Mouse (Mus musculus): ENCODE results near the gene Hcfc2.

Hcfc2 gene

DNA sequence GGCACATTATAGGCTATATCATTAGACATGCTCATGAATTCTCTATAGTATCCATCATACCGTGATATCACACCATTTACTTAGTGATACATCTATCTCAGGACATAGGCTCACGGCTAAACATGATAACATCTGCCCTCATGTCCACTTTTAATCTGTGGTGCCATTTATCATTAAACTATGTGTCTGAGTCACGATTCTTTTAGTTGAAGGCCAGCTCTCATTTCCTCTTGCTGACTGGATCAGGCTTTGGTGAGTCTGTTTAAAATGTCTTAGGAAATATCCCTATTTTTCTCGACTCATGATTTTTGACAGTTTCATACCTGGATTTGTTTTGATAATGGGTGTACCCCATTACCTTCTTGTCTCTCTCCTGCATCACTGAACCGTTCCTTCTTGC is at the start of gene Hcfc2:
Gene Hcfc2, plus strand, starts transcription at position 205 of the 400 bp plus-strand sequence.
- DNase-seq (ENCODE audit: low spot score) = no peak

DNA sequence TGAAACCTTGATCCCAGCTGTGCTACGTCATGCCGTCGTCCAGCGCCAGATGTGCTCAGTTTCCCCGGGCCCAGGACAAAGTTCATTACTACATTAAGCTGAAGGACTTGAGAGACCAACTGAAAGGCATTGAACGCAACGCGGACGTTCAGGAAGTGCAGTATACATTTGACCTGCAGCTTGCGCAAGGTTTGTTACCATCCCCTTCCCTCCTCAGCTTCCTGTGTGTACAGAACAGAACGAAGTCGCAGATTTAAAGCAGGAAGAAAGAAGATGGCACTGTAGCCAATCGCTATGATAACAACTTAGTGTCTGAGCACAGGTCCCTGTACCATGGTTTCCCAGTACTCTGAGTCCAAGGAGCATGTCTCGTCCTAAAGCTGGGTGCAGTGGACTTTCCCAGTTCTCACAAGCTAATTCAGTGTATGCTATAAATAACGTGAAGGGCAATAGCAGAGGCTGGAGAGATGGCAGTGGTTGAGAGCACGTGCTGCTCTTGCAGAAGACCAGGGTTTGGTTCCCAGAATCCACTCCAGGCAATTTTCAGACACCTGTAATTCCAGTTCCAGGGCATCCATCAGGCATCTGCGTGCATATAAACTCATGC is 48.7 kb upstream of the Hcfc2 start:
- DNase-seq (ENCODE audit: low spot score) = no peak

DNA sequence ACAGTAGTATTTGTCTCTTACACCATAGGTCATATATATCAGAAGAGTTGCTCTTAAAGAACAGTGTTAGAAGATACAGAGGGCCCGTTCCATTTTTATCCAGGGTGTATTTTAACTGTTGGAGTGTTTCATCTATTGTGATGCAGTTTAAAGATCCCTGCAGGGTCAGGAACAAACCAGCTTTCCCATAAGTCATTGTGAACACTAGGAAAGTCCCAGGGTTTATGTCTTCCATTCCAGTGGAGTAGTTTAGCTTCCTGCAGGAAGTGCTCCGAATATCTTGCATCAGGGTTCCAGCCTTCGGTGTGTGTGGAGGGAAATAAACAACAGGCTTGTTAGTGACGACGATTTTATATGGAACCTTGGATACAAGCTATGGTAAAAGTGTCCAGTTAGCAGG is 44.7 kb upstream of the Hcfc2 start:
- DNase-seq (ENCODE audit: low spot score) = no peak

DNA sequence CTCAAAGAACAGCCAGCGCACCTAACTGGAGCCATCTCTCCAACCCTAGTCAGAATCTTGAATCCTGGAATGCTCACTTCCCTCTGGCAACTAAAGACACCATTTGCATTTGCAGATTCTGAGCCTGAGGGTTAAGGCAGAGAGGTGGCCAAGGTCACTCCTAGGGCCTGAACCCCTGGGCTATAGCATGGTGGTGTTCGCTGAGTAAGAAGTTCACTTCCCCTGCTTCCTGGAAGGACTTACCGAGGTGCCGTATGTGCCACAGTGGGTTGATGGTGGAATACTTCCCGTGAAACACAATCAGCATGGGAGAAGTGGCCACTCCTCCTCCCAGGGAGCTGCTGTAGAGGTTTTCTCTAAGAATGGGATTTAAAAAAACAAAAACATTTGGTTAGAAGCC is 43.3 kb upstream of the Hcfc2 start:
- no peak for DNase-seq (ENCODE audit: low spot score)

DNA sequence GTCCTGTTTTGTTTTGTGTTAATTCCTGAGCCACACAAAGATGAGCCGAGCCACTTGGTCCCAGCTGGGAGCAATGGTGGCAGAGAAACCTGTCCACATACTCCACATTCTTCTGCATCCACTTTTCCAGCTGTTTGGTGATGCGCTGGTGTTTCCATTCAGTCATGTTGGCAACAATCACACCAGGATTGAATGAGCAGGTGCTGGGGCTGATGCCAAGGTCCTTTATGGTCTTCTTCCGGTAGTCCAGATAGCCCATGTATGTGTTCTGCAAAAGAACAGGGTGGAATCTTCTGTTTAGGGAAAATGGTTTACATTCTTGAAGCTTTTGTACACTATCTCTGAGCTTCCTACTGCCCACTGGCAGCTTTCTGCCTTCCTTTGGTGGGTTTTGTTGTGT is 41.4 kb upstream of the Hcfc2 start:
- no peak for DNase-seq (ENCODE audit: low spot score)

DNA sequence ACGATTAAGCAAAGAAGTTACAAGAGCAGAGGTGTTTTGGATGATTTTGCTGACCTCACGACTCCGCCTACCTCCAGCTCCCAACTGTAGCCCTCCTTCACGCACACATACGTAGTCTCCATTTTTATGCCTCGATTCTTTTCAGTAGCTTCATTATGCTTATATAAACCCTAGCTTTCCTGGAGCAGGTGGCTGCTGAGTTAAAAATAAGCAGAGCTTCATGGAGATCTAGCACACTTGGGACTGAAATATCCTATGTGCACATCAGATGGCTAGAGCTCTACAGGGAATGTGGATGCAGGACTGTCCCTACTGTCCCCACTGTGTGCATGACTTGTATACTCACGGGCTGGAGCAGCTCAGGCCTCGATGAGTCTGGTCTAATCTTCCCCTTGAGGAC is 34.1 kb upstream of the Hcfc2 start:
- DNase-seq (ENCODE audit: low spot score) = peak; percentile 69

DNA sequence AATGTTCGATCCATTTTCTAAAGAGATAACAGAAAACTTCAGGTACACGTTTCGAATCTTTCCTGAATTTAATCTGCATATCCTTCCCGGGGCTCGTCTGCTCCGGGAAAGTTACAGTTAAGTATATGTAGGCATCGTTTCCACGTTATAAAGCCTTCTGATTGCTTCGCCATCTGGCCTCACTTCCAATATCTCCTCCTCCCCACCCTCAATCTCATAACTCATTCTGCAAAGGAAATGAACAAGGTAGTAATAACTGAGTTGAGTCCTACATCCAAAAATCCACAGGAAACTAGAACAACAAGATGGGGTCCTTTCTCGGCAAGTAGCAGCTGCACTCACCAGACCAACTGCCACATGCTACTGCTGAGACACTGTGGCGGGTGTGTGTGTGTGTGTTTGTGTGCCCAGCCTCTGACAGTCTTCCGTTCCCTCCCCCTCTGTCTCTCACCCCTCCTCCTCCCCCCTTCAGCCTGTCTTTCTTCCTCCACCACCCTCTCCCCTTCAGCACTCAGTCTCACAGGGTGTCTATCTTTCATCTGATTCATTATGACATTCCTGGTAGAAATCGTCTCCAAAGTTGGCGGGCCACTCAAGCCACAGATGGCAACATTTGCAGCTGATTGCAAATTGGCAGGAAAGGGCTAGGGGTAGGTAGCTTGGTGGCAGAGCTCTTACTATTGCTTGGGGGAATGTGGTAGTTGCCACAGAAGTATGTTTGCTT is 33.5 kb upstream of the Hcfc2 start:
- DNase-seq (ENCODE audit: low spot score) = peak; percentile 26

DNA sequence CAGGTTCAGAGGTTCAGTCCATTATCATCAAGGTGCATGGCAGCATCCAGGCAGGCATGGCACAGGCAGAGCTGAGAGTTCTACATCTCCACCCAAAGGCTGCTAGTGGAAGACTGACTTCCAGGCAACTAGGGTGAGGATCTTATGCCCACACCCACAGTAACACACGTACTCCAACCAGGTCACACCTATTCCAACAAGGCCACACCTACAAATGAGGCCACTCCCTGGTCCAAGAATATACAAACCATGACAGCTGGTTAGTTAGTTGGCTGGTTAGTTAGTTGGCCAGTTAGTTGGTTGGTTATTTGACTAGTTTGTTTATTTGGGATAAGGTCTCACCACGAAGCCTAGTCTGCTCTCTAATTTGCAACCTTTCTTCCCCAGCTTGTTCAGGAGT is 32.7 kb upstream of the Hcfc2 start:
- no peak for DNase-seq (ENCODE audit: low spot score)

DNA sequence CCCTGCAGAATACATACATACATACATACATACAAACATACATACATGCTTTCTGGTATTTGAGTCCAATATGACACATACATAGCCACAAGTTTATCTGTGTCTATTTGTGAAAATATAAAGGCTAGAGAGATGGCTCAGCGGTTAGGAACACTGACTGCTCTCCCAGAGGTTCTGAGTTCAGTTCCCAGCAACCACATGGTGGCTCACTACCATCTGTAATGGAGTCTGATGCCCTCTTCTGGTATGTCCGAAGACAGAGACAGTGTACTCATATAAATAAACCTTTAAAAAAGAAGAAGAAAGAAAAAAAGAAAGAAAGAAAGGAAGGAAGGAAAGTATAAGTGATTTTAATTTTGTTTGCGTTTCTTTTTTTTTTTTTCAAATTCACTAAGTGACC is 30.0 kb upstream of the Hcfc2 start:
- DNase-seq (ENCODE audit: low spot score) = no peak

DNA sequence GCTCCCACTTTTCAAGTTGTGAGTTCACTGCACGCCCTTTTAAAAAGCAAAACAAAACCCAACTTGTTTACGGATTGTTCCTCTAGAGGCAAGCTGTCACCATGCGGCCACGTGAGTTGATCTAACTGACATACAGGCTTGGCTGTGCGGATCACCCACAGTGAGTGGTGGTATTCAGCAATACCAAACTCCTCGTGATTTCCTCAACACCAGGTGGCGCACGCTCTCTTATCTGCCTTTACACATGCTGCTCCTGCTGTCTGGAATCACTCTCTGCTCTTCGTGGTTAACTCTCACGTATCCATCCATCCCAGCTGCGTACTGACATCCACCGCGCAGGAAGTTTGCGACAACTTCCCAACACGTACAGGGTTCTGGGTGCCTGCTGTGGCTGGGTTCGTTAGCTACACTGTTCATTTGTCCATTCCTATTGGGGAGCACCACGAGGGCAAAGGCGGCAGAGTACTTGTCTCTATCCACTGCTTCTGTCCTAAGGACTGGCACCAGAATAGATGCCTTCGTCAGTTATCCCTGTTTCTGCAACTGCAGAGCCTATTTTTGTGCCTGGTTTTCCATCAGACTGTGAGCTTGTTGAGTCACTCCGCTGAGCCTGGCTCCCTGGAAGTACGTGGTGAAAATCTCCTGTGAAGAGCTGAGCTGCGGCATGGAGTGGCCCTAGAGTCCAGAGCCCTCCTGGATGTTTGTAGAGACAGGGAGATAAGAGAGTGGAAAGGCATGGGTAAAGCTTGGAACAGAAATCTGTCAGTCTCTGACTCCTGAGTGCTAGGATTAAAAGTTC is 29.3 kb upstream of the Hcfc2 start:
- peak; percentile 81 for DNase-seq (ENCODE audit: low spot score)

DNA sequence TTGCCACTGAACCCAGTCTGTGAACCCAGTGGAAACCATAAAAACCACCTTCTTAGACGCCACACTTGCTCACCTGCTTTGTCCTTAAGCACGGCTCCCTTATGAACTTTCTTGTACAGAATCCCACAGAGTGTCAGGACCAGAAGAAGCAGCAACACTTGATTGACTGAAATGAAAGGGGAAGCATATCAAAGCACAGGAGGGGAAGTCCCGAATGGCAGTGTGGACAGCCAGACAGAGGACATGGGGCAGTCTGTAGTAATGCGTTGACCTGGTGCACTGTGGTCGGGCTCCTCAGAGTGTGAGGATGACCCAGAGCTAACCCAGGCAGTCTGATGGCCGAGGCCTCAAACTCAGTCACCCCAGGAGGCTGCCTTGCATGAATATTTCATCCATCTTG is 25.8 kb upstream of the Hcfc2 start:
- no peak for DNase-seq (ENCODE audit: low spot score)

DNA sequence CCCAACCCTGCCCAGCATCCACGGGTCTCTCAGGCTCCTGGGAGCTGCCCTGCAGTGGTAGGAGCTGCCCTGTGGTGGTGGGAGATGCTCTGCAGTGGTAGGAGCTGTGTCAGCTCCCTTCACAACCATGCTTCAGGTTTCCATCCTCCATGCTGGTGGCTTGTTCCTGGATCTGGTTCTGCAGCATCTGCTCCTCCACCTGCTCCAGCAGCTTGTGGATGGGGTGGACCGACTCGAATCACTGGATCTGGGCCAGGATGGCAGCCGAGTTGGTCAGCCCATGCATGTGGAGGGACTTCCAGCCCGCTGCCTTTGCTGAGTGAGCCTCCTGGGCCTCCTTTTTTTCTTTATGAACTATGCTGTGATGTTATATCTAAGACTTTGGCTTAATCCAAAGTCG is 19.0 kb upstream of the Hcfc2 start:
- DNase-seq (ENCODE audit: low spot score) = no peak

DNA sequence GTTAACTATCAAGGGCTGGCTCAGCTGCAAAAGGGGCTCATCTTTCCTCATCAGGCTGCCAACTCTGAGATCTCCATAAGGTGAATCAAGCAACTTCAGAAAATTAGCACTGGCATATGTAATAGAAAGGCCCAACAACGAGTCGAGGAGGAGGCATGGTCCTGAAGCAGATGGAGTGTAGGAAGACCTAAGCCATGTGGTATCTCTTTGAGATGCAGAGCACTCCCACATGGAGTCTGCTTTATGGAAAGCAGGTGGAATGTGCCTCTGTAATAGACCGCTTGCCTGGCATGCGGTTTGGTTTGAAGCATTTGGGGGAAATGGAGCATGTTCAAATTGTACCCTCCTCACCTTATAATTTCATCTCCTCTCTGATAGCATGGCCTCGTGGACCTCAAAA is 15.2 kb upstream of the Hcfc2 start:
- DNase-seq (ENCODE audit: low spot score) = peak; percentile 68

DNA sequence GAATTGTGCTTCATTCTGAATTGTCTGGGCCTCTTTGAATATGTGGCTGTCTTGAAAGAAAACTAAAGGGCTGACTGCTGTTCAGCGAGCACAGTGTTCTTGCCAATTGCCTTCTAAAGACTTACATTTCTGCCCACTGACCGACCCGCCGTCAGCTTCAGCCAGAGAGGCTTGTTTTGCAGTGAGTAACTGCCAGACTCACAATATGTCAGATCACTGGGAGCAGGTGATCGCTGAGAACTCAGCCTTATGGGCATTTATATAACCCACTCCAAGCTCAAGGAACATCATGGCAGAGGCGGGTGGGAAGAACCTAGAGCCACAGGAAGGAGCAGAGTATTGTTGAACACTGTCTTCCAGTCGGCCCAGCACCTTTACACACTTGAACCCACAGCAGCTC is 14.3 kb upstream of the Hcfc2 start:
- DNase-seq (ENCODE audit: low spot score) = no peak

DNA sequence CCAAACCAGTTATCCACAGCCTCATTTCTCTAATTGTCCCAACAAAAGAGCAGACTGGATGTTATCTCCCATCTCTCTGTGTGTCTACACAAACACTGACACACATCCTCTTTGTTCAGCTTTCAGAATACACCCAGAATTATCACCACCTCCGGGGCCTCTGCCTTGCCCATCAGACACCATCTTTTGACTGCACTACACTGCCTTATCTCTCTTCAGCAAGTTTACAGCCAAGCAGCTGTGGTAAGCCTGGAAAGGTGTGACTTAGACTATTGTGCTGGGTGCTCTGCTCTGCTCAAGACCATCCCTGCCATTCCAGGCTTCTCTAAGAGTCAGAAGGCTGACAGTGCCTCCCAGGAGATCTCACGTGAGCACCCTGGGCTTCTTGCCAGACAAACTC is 10.5 kb upstream of the Hcfc2 start:
- DNase-seq (ENCODE audit: low spot score) = no peak

DNA sequence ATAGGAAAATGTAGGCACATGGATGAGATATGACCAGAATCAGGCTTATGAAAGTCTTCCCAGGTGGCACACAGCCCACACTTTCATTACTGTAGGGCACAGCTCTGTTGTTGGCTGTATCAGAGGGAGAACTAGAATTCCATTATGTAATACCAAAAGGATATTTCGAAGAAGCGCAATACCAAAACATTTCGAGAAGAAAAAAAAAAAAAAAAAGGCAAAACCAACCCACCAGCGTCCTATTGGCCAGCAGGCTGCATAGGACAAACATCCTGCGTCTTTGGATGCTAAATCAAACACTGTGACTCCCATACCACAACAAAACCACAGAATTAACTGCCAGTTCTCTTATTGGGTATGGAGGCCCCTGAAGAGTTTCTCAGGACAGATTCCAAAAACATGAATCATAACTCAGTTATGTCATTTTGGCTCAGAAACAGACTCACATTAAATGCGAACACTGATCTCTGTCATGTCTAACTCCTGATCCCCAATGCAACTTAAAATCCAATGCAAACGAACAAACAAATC is 6.2 kb upstream of the Hcfc2 start:
- DNase-seq (ENCODE audit: low spot score) = no peak

DNA sequence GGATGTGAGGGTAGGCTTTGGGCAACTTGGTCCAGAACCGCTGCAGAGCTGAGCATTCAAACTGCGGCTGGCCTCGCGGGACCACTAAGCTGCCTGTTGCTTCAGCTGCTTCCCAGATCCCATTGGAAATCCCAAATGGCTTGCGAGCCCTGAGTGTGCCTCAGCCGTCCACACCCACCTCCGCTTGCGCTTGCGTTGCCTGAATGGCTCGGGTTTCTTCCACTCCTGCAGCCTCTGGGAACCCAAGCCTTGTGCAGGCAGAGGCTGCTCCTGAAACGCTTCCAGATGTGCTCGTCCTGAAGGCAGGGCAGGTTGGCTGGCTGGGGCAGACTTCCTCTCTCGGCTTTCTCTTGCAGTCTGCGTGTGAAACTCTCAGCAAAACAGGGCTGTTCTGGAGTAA is 5.5 kb upstream of the Hcfc2 start, which contains the start of gene Glt8d2:
Gene Glt8d2, minus strand, starts transcription at position 157 of the 400 bp plus-strand sequence.
- no peak for DNase-seq (ENCODE audit: low spot score)

DNA sequence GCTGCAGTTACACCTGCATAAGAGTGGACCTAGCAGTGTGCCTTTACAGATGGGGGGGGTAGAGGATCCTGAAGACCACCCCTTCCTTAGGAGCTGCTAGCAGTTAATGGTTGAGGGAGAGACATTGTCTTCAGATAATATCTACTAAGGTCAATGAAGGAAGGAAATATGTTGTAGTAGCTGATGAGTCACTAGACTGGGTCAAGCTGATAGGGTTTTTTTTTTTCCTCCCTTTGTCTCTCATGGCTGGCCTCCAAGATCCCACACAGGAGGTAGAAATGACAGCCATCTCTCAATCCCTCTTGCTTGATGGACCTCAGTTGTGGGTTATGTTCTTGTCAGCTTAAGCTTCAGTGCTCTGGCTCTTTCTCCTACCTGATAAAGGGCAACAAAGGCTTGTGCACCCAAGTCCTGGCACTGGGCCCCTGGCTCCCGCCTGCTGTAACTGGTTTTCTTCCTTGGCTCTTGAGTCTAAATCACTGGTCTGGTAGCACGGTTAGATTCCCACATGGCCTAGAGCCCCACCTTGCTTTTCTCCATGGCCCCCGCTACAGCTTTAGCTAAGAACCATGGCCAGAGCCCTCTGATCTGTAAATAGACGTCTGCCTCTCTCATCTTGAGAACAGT is 606 bp downstream of the Hcfc2 start:
- no peak for DNase-seq (ENCODE audit: low spot score)

DNA sequence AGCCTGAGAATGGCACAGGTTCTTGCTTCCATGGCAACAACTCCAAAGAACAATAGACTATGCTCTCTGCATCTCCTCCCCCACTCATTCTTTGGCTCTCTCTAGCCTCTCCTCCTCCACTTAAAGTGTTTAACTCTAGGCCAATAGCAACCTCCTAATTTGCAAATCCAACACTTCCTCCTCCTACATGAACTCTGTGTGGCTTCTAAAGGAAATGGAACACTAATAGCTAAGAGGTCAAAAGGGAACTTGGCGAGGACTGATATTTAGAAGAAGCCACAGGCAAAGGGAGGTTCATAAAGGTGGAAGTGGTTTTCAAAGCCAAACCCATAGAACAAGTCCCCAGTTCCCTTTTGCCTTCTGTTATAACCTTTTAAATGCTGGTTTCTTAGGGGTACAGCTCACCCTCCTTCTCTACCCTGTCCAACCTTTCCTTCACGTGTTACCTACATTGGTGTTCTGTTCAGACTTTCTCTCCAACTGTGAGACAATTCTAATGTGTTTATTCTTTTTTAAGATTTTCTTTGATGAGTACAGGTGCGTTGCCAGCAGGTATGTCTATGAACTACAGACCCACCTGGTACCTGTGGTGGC is 1.4 kb downstream of the Hcfc2 start:
- no peak for DNase-seq (ENCODE audit: low spot score)

DNA sequence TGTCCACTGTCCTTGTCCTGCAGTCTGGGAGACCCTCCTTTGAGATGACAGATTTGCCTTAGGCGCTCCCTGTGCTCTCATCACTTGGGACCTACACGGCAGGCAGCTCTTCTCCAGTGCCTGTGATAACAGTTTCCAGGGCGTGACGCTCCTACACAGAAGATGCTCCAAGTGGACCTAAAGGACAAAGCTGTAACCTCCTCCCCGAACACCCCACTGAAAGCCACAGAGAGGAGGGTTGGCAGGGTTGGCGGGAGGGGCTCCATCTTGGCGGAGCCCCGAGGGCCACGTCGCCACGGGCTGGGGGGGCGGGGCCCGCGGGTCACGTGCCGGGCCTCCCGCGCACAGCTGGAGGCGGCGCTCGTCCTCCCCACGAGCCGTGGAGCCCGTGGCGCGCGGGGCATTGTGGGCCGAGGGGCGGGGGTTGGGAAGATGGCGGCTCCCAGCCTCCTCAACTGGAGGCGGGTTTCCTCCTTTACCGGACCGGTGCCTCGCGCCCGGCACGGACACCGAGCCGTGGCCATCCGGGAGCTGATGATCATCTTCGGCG is 2.8 kb downstream of the Hcfc2 start:
- DNase-seq (ENCODE audit: low spot score) = peak; percentile 71

DNA sequence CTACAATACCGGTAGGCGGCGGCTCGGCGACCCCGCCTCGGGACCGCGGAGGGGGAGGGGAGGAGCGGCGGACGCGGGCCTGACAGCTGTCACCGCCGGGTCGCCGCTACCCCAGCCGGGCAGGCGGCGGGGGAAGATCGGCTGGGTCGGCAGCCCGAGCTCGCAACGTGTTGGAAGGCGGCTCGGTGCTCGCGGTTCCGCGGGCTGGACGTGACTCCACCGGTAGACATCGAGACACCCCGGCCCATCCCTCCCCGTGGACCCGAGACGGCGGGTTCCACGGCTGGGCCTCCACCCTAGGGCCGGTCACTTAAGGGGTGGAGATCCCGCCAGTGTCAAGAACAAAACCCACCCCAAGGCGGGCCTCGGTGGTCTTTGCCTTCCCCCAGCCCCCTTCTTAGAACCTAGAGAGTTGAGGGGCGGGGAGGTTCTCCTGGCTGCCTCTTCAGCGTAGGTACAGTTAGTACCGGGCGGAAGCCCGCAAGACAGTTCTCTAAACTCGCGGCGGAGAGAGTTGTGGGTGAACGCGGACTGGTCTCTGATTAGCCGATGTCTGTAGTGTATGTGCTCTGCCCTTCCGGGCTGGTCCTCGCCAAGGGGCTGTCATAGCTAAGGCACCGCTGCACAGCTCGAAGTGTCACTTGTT is 3.5 kb downstream of the Hcfc2 start:
- DNase-seq (ENCODE audit: low spot score) = no peak

All from left cerebral cortex, adult 11 months (tissue).